Mouse (Mus musculus) subcutaneous adipose tissue, adult 2 months (tissue): Measurements from ENCODE around the gene Gm21891. TPM values are rescaled to one million over a fixed set of nuclear protein-coding genes. Genes with fewer than 3 reads are reported as not detected.

Experiments used
- polyA plus RNA-seq: library from polyadenylated mRNA; depleted of rRNA; stranded (reverse); fragments of >200 nt; gene quantifications from 2 replicates; pipeline ENCODE4 v1.2.3, GENCODE M21; 2012; ENCODE audit warnings: low replicate concordance; rRNA removed

The Gm21891 gene
- not detected in 2 replicates for polyA plus RNA-seq

DNA sequence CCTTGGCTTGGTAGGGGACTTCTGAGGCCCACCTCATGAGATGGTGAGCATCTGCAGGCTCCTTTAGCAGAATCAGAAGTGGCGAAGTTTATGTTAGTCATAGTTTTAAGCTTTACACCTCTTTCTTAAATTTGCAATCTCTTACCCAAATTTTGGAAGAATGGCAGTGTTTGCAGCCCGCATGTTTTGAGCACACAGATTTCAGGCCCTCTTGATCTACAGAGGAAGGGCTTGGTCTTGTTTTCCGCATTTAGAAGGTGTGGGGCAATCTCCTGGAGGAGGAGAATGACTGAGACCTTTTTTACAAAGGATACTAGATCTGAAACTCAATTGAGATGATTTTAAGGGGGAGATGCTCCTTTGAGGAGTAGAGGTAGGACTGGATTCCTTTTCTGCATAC is at the start of gene Gm21891:
TSS of gene Gm21891 (minus strand) at position 101 of the 400 bp plus-strand sequence.

DNA sequence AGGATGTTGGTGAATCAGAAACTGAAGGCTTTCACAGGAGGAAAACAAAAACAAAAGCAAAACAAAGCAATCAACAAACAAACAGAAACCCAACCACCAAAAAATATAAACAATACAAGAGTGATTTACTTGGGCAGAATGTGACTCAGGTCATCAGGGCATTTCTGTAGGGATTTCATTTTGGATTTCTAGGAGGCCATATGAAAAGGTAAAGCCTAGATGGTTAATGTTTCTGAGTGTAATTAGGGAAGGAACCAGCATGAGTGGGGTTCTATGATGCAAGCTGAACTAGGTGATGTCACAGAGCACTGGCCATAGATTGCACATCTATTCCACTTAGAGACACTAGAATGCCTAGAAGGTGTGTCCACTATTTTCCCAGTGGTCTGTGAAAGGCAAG is 28.4 kb upstream of the Gm21891 start, which contains the start of gene Gm21425:
TSS of gene Gm21425 (plus strand) at position 301 of the 400 bp plus-strand sequence.

Other genes with a start within 250 kb of the Gm21891 start
- gene Gm20807, start 90.6 kb downstream of the Gm21891 start, polyA plus RNA-seq: not detected in 2 replicates
- not detected in 2 replicates for gene Gm21425, start 28.5 kb upstream of the Gm21891 start, polyA plus RNA-seq
- gene Gm21828, start 90.4 kb upstream of the Gm21891 start, polyA plus RNA-seq: not detected in 2 replicates
- not detected in 2 replicates for gene Gm21440, start 118.9 kb upstream of the Gm21891 start, polyA plus RNA-seq
- not detected in 2 replicates for gene Gm21454, start 119.0 kb upstream of the Gm21891 start, polyA plus RNA-seq
- gene Gm21725, start 215.6 kb upstream of the Gm21891 start, polyA plus RNA-seq: not detected in 2 replicates